Mouse (Mus musculus): Measurements from ENCODE around the gene Hacd1. TPM values are rescaled to one million over a fixed set of nuclear protein-coding genes. Genes with fewer than 3 reads are reported as not detected.

Gene Hacd1
- polyA plus RNA-seq, 1 experiment from 2014 or later, result 236 TPM

DNA sequence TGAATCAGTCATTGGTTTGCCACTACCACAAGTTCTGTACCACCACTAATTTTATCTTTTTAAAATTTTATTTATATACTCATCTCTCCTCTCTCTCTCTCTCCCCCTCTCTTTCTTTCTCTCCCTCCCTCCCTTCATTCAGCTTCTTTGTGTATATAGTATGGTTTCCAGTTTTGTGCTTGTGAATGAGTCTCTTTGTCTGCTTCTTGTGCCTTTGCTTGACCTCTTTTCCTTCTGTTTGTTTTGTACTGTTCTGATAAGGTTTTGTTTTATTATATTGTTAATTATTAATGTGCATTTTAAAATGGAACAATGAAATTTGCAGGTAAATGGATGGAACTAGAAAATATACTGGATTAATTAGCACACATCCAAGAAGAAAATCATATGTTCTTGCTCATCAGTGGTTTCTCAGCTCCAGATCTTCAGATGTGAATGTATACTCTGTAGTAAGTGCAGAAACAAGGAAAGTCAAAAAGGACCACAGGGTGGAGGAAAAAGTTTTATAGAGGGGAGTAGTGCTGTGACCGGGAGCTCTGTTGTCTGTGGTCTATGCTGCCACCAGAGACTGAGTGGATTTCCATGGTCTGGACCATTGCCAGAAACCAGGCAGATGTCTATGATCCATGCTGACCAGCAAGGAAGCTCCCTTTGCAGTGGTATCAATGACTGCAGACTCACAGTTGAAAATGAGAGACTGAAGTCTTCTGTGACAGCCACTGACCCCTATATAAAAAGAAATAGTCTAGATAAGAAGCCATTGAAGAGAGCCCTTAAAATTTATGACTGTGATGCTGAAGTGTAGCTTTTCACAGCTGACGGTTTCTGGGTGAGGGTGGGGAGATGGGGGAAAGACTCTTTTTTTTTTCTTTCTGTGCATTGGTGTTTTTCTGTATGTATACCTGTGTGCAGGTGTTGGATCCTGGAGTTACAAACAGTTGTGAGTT lies 10.0 kb upstream of the Hacd1 start:
- ATAC-seq (ENCODE audit: insufficient number of reproducible peaks, low FRiP score), result no peak
- Histone ChIP-seq H3K36me3 (no peaks in the 10 kb centered on the region), H3K4me3 (no peak overlapping the region), H3K27me3 (replicated peaks) (no peaks in the 10 kb centered on the region), H3K27ac (ENCODE audit: poor library complexity, severe bottlenecking) (no peak overlapping the region), H3K4me2 (no peak overlapping the region), H3K9me3 (replicated peaks) (no peaks in the 10 kb centered on the region), H3K9ac (no peak overlapping the region), H3K4me1 (replicated peaks) (no peaks in the 10 kb centered on the region)
- WGBS, result 71% methylated on average over 2 of the region's 2 CpGs

DNA sequence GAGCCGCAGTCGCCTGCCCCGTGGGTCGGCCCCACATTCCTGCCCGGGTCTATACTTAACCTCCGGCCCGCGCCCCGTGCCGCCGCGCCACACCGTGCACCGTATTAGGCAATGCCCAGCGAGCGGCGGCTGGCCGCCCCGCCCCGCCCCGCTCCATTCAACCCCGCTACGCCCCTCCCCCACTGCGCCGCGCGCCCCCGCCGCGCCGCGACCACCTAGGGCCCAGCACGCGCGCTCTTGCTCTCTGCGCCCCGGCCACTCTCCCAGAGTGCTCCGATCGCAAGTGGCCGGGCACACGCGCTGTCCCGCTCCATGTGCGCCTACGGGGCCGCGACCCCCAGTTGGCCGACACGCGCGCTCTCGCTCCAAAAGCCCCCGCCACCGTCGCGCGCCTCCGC lies 768 bp downstream of the Hacd1 start:
- peak overlapping the region; percentile 72 for H3K4me2 ChIP-seq
- peak; percentile 91 for ATAC-seq (ENCODE audit: insufficient number of reproducible peaks, low FRiP score)
- H3K36me3 ChIP-seq, result no peaks in the 10 kb centered on the region
- no peaks in the 10 kb centered on the region for H3K9me3 ChIP-seq (replicated peaks)
- WGBS, result under 1% methylated on average over 44 of the region's 58 CpGs
- peak overlapping the region; percentile 84 for H3K9ac ChIP-seq
- H3K4me3 ChIP-seq, result peak overlapping the region; percentile 79
- H3K27me3 ChIP-seq (replicated peaks), result no peaks in the 10 kb centered on the region
- H3K27ac ChIP-seq (ENCODE audit: poor library complexity, severe bottlenecking), result peak overlapping the region; percentile 97
- peaks cover 17% of the 10 kb centered on the region for H3K4me1 ChIP-seq (replicated peaks)

GRCm38 (mm10) chr2:14054716-14055115 lies 1.2 kb downstream of the Hacd1 start:
- H3K4me1 ChIP-seq (replicated peaks), result peaks cover 20% of the 10 kb centered on the region
- no peak for ATAC-seq (ENCODE audit: insufficient number of reproducible peaks, low FRiP score)
- peak overlapping the region; percentile 97 for H3K27ac ChIP-seq (ENCODE audit: poor library complexity, severe bottlenecking)
- no peaks in the 10 kb centered on the region for H3K36me3 ChIP-seq
- no peaks in the 10 kb centered on the region for H3K27me3 ChIP-seq (replicated peaks)
- WGBS, result 5% methylated on average over 6 of the region's 6 CpGs
- H3K9ac ChIP-seq, result peak overlapping the region; percentile 84
- no peaks in the 10 kb centered on the region for H3K9me3 ChIP-seq (replicated peaks)
- peak overlapping the region; percentile 72 for H3K4me2 ChIP-seq
- H3K4me3 ChIP-seq, result peak overlapping the region; percentile 79

DNA sequence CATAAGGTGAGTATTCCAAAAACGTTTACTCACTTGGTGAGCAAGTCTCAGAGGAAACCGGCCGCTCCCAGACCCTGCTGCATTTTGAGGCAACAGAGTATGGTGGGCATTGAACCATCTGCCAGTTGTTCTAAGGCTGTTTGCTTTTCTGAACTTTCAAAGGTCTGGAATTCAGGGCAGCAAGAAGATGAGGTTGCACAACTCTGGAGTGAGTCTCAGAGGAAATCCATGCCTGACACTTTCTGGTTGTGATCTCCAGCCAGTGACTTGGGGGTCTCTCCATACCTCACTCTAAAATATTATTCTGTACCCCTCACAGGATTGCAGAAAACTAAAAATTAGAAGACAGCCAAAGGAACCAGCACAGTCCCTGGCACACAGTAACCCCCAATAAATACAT lies 1.8 kb downstream of the Hacd1 start:
- Histone ChIP-seq H3K4me2 (peak overlapping the region; percentile 59), H3K9ac (no peak overlapping the region), H3K27ac (ENCODE audit: poor library complexity, severe bottlenecking) (peak overlapping the region; percentile 43), H3K4me3 (peak overlapping the region; percentile 24), H3K36me3 (no peaks in the 10 kb centered on the region), H3K27me3 (replicated peaks) (no peaks in the 10 kb centered on the region), H3K4me1 (replicated peaks) (peaks cover 21% of the 10 kb centered on the region), H3K9me3 (replicated peaks) (no peaks in the 10 kb centered on the region)
- no peak for ATAC-seq (ENCODE audit: insufficient number of reproducible peaks, low FRiP score)
- 52% methylated on average over 3 of the region's 3 CpGs for WGBS

GRCm38 (mm10) chr2:14053618-14054017 lies 2.3 kb downstream of the Hacd1 start:
- H3K27me3 ChIP-seq (replicated peaks), result no peaks in the 10 kb centered on the region
- peak overlapping the region; percentile 59 for H3K4me2 ChIP-seq
- H3K4me3 ChIP-seq, result peak overlapping the region; percentile 24
- no peak overlapping the region for H3K27ac ChIP-seq (ENCODE audit: poor library complexity, severe bottlenecking)
- no peaks in the 10 kb centered on the region for H3K9me3 ChIP-seq (replicated peaks)
- peaks cover 24% of the 10 kb centered on the region for H3K4me1 ChIP-seq (replicated peaks)
- 65% methylated on average over 3 of the region's 3 CpGs for WGBS
- H3K36me3 ChIP-seq, result no peaks in the 10 kb centered on the region
- no peak for ATAC-seq (ENCODE audit: insufficient number of reproducible peaks, low FRiP score)
- H3K9ac ChIP-seq, result no peak overlapping the region

- WGBS, result 63% methylated on average over 5 of the region's 5 CpGs
- Histone ChIP-seq H3K9me3 (replicated peaks) (no peaks in the 10 kb centered on the region), H3K4me3 (no peak overlapping the region), H3K27ac (ENCODE audit: poor library complexity, severe bottlenecking) (peak overlapping the region; percentile 30; the same call in 1 of the 2 replicates), H3K4me2 (no peak overlapping the region), H3K36me3 (peaks cover under 1% of the 10 kb centered on the region; the same call in 1 of the 2 replicates), H3K4me1 (replicated peaks) (peaks cover 21% of the 10 kb centered on the region), H3K9ac (no peak overlapping the region), H3K27me3 (replicated peaks) (no peaks in the 10 kb centered on the region)
- no peak for ATAC-seq (ENCODE audit: insufficient number of reproducible peaks, low FRiP score)
These were observed 7.1 kb downstream of the Hacd1 start for GRCm38 (mm10) chr2:14048808-14049207.

GRCm38 (mm10) chr2:14048381-14048780 lies 7.6 kb downstream of the Hacd1 start:
- Histone ChIP-seq H3K4me2 (no peak overlapping the region), H3K9ac (no peak overlapping the region), H3K36me3 (peaks cover 5% of the 10 kb centered on the region), H3K4me1 (replicated peaks) (peaks cover 20% of the 10 kb centered on the region), H3K9me3 (replicated peaks) (no peaks in the 10 kb centered on the region), H3K27ac (ENCODE audit: poor library complexity, severe bottlenecking) (peak overlapping the region; percentile 30; the same call in 1 of the 2 replicates), H3K27me3 (replicated peaks) (no peaks in the 10 kb centered on the region), H3K4me3 (no peak overlapping the region)
- 0 out of 2 replicates have a peak, but pooled peaks have one; percentile 33 for ATAC-seq (ENCODE audit: insufficient number of reproducible peaks, low FRiP score)

DNA sequence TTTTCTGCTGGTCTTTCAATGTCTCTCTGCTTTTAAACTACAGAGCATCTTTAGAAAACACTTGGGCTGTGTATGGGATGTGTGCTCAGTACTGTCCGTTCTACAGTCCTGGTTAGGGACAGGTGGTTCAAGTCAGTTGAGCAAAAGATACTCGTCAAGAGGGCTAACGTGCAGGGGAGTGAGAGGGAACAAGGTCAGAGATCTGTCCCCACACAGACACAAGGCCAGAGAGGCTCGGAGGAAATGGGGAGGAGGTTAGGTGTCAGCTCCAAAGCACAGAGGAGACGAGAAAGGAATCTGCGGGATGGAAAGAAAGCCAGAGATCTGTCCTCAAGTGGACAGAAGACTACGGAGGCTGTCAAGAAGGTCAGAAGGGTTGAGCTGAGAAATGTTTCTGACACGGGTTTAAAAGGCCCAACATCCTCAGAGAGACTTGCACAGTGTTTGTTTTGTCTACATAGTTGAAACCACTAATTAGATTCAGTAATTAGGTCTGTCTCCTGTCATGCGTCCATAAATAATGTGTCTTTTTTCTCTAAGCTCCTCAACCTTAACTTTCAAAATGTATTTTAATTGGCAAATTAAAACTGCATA lies 12.3 kb downstream of the Hacd1 start:
- H3K4me1 ChIP-seq (replicated peaks), result peaks cover 5% of the 10 kb centered on the region; the same call in 1 of the 2 replicates
- WGBS, result 45% methylated on average over 9 of the region's 9 CpGs
- H3K9me3 ChIP-seq (replicated peaks), result no peaks in the 10 kb centered on the region
- H3K4me2 ChIP-seq, result no peak overlapping the region
- no peak overlapping the region for H3K9ac ChIP-seq
- peaks cover 38% of the 10 kb centered on the region for H3K36me3 ChIP-seq
- no peak for ATAC-seq (ENCODE audit: insufficient number of reproducible peaks, low FRiP score)
- no peaks in the 10 kb centered on the region for H3K27me3 ChIP-seq (replicated peaks)
- H3K4me3 ChIP-seq, result no peak overlapping the region
- no peak overlapping the region for H3K27ac ChIP-seq (ENCODE audit: poor library complexity, severe bottlenecking)

- 82% methylated on average over 3 of the region's 3 CpGs for WGBS
- H3K27ac ChIP-seq (ENCODE audit: poor library complexity, severe bottlenecking), result no peak overlapping the region
- H3K4me1 ChIP-seq (replicated peaks), result peaks cover 3% of the 10 kb centered on the region; the same call in 1 of the 2 replicates
- ATAC-seq (ENCODE audit: insufficient number of reproducible peaks, low FRiP score), result no peak
- no peak overlapping the region for H3K4me3 ChIP-seq
- no peaks in the 10 kb centered on the region for H3K9me3 ChIP-seq (replicated peaks)
- peaks cover 38% of the 10 kb centered on the region for H3K36me3 ChIP-seq
- no peaks in the 10 kb centered on the region for H3K27me3 ChIP-seq (replicated peaks)
- H3K9ac ChIP-seq, result no peak overlapping the region
- H3K4me2 ChIP-seq, result no peak overlapping the region
These were observed 12.9 kb downstream of the Hacd1 start for GRCm38 (mm10) chr2:14043011-14043410.

DNA sequence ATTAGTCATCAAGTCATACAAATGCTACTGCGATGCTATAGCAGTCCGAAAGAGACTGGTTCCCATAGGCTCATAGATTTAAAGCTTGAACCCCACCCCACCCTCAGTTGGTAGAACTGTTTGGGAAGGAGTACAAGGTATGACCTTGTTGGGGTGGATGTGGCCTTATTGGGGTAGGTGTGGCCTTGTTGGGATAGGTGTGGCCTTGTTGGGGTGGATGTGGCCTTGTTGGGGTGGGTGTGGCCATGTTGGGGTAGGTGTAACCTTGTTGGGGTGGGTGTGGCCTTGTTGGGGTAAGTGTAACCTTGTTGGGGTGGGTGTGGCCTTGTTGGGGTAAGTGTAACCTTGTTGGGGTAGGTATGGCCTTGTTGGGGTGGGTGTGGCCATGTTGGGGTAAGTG lies 14.7 kb downstream of the Hacd1 start:
- Histone ChIP-seq H3K4me1 (replicated peaks) (peaks cover 3% of the 10 kb centered on the region; the same call in 1 of the 2 replicates), H3K27me3 (replicated peaks) (no peaks in the 10 kb centered on the region), H3K36me3 (peaks cover 44% of the 10 kb centered on the region), H3K4me3 (no peak overlapping the region), H3K9ac (no peak overlapping the region), H3K27ac (ENCODE audit: poor library complexity, severe bottlenecking) (no peak overlapping the region), H3K4me2 (no peak overlapping the region), H3K9me3 (replicated peaks) (no peaks in the 10 kb centered on the region)
- ATAC-seq (ENCODE audit: insufficient number of reproducible peaks, low FRiP score), result no peak
- 95% methylated on average over 2 of the region's 2 CpGs for WGBS

GRCm38 (mm10) chr2:14019228-14019627 lies 36.7 kb downstream of the Hacd1 start:
- H3K9ac ChIP-seq, result no peak overlapping the region
- no peaks in the 10 kb centered on the region for H3K36me3 ChIP-seq
- H3K27me3 ChIP-seq (replicated peaks), result no peaks in the 10 kb centered on the region
- no peak overlapping the region for H3K4me3 ChIP-seq
- 73% methylated on average over 1 of the region's 1 CpGs for WGBS
- H3K4me2 ChIP-seq, result no peak overlapping the region
- ATAC-seq (ENCODE audit: insufficient number of reproducible peaks, low FRiP score), result no peak
- no peak overlapping the region for H3K27ac ChIP-seq (ENCODE audit: poor library complexity, severe bottlenecking)
- no peaks in the 10 kb centered on the region for H3K9me3 ChIP-seq (replicated peaks)
- no peaks in the 10 kb centered on the region for H3K4me1 ChIP-seq (replicated peaks)
